Mouse (Mus musculus): ENCODE measurements around the gene Zfp978. TPM values are rescaled to one million over a fixed set of nuclear protein-coding genes. Genes with fewer than 3 reads are reported as not detected.
"Not testable (repeated sequence)": the region's sequence is repeated elsewhere in the genome, so short reads cannot be mapped to it uniquely, and the experiment has no call there.

The Zfp978 gene
- polyA plus RNA-seq, 1 experiment from 2014 or later: not detected

DNA sequence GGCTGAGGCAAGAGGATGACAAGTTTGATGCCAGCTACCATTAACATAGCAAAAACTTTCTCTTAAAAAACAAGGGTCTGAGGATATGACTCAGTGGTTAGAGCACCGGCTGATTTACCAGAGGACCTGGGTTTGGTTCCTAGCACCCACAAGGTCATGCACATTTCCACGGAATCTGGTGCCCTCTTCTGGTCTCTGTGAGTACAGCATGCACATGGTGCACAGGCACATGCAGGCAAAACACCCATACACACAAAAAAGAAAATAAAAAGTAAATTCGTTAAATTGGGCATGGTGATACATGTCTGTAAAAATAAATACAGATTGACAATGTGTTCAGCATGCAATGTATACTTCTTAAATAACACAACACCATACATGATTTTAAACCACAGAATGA lies 20.9 kb upstream of the Zfp978 start:
- H3K4me3 ChIP-seq (ENCODE audit: low read depth, low read length); H3K9ac ChIP-seq (ENCODE audit: low read depth, low read length); ATAC-seq; H3K4me2 ChIP-seq (replicated peaks; ENCODE audit: low read depth); H3K27me3 ChIP-seq (replicated peaks; ENCODE audit: control insufficient read depth, insufficient read depth, low read length); H3K27ac ChIP-seq (ENCODE audit: low read depth, low read length); H3K4me1 ChIP-seq (replicated peaks; ENCODE audit: control insufficient read depth, insufficient read depth, low read length); H3K36me3 ChIP-seq (ENCODE audit: control insufficient read depth, insufficient read depth): not testable (repeated sequence)
- H3K9me3 ChIP-seq (ENCODE audit: control insufficient read depth): peaks cover 56% of the 10 kb centered on the region
- WGBS: 62% methylated on average over 3 of the region's 3 CpGs

DNA sequence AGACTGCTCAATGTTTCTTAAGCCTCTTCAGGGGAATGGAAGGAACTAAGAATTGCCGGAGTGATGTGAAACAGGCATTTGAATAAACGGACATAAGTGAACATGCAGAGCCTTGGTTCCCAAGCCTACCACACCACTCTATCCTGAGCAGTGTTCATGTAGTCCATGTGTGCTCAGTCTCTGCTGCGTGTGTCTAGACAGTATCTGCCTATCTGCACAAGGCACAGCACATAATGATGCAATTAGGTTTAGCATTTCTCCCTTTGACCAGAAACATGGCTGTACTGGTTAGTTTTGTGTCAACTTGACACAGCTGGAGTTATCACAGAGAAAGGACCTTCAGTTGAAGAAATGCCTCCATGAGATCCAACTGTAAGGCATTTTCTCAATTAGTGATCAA lies 20.2 kb upstream of the Zfp978 start:
- not testable (repeated sequence) for H3K27ac ChIP-seq (ENCODE audit: low read depth, low read length); H3K9ac ChIP-seq (ENCODE audit: low read depth, low read length); ATAC-seq; H3K4me2 ChIP-seq (replicated peaks; ENCODE audit: low read depth); H3K36me3 ChIP-seq (ENCODE audit: control insufficient read depth, insufficient read depth); H3K4me3 ChIP-seq (ENCODE audit: low read depth, low read length); H3K27me3 ChIP-seq (replicated peaks; ENCODE audit: control insufficient read depth, insufficient read depth, low read length); H3K4me1 ChIP-seq (replicated peaks; ENCODE audit: control insufficient read depth, insufficient read depth, low read length)
- WGBS: 83% methylated on average over 3 of the region's 3 CpGs
- peaks cover 50% of the 10 kb centered on the region for H3K9me3 ChIP-seq (ENCODE audit: control insufficient read depth)

DNA sequence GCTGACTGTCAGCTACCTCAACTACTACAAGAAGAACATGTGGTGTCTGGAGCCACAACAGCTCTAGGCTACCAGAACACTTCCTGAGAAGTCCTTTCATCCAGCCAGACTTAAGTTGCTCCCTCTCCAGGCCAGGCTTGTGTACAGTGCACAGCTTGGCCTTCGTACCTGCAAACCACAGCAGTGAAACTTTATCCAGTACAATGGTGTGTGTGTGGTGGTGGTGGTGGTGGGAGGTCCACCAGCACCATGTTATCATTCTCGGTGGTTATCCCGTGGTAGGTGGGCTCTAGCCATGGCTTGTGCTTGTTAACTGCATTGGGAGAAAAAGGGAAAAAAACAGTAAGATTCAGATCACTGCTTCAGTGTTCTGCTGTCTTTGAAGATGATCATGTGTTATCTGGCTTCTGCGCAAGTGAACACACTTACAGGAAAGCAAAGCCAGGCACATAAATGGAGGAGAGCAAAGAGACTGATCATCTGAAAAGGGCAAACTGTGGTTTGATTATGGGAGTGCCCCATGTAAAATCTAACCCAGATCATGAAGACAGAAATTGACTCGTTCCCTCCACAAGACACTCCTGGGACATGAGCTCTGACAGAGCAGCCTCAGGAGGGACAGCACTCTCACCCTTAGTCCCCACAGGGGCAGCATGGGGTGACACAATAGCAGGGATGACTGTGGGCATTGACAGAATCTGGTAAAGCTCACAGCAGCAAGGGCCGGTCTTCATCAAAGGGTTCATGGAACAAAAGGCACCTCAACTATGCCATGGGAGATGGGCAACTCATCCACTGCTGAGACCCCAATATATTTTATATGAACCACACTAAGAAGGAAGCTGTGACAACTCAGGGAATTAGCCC lies 17.8 kb upstream of the Zfp978 start:
- not testable (repeated sequence) for H3K27me3 ChIP-seq (replicated peaks; ENCODE audit: control insufficient read depth, insufficient read depth, low read length); H3K4me1 ChIP-seq (replicated peaks; ENCODE audit: control insufficient read depth, insufficient read depth, low read length); H3K9ac ChIP-seq (ENCODE audit: low read depth, low read length); H3K27ac ChIP-seq (ENCODE audit: low read depth, low read length); H3K4me3 ChIP-seq (ENCODE audit: low read depth, low read length); H3K4me2 ChIP-seq (replicated peaks; ENCODE audit: low read depth); H3K36me3 ChIP-seq (ENCODE audit: control insufficient read depth, insufficient read depth)
- 75% methylated on average over 6 of the region's 6 CpGs for WGBS
- peaks cover 35% of the 10 kb centered on the region for H3K9me3 ChIP-seq (ENCODE audit: control insufficient read depth)
- peak; percentile 80 for ATAC-seq

DNA sequence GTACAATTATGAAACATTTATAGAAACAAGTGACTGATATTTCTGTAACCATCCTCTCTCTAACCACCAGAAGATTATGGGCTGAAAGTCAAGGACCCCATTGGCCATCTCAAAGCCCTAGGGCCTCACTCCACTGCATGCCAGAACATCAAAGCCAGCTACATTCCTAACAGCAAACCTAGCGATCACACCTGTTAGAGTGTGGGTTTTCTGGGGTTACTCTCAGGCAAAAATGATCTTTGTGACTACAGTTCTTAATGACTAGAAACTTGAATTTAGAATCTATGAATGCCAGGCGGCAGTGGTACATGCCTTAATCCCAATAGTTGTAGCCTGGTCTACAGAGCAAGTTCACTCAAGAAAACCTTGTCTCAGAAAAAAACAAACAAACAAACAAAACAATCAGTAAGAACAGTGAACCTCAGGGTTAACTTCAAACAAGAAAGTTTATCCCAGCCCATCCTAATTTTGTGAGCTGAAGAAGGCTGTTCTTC lies 16.0 kb upstream of the Zfp978 start:
- peaks cover 42% of the 10 kb centered on the region for H3K9me3 ChIP-seq (ENCODE audit: control insufficient read depth)
- H3K27me3 ChIP-seq (replicated peaks; ENCODE audit: control insufficient read depth, insufficient read depth, low read length); H3K36me3 ChIP-seq (ENCODE audit: control insufficient read depth, insufficient read depth); H3K9ac ChIP-seq (ENCODE audit: low read depth, low read length); H3K4me1 ChIP-seq (replicated peaks; ENCODE audit: control insufficient read depth, insufficient read depth, low read length); ATAC-seq; H3K4me2 ChIP-seq (replicated peaks; ENCODE audit: low read depth); H3K27ac ChIP-seq (ENCODE audit: low read depth, low read length); H3K4me3 ChIP-seq (ENCODE audit: low read depth, low read length): not testable (repeated sequence)
- WGBS: 85% methylated on average over 2 of the region's 2 CpGs

DNA sequence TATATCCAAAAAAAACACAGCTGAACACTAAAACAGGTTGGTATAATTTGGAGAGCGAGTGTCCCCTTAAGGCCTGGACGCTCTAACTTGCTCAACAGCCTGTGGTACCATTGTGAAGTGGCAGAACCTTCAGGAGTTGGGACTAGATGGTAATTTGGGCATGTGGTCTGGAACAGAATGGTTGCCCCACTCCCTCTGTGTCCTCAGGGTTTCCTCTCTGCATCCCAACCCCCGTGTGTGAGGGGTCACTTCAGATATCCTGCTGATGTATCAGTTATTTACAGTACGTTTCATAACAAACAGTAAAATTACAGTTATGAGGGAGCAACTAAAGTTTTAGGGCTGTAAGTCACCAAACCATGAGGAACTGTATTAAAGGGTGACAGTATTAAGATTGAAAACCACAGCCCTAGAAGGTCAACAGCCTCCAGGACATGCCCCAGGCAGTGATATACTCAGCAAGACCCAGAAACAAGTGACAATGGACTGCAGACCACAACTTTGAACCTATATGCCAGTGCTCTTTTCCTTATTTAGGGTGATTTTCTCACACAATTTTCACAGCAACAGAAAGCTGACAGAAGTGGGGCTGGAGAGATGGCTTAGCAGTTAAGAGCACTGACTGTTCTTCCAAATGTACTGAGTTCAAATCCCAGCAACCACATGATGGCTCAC lies 14.6 kb upstream of the Zfp978 start:
- not testable (repeated sequence) for H3K4me1 ChIP-seq (replicated peaks; ENCODE audit: control insufficient read depth, insufficient read depth, low read length); H3K27me3 ChIP-seq (replicated peaks; ENCODE audit: control insufficient read depth, insufficient read depth, low read length); ATAC-seq; H3K27ac ChIP-seq (ENCODE audit: low read depth, low read length); H3K36me3 ChIP-seq (ENCODE audit: control insufficient read depth, insufficient read depth); H3K4me2 ChIP-seq (replicated peaks; ENCODE audit: low read depth); H3K4me3 ChIP-seq (ENCODE audit: low read depth, low read length); H3K9ac ChIP-seq (ENCODE audit: low read depth, low read length)
- 62% methylated on average over 4 of the region's 4 CpGs for WGBS
- H3K9me3 ChIP-seq (ENCODE audit: control insufficient read depth): peaks cover 48% of the 10 kb centered on the region

DNA sequence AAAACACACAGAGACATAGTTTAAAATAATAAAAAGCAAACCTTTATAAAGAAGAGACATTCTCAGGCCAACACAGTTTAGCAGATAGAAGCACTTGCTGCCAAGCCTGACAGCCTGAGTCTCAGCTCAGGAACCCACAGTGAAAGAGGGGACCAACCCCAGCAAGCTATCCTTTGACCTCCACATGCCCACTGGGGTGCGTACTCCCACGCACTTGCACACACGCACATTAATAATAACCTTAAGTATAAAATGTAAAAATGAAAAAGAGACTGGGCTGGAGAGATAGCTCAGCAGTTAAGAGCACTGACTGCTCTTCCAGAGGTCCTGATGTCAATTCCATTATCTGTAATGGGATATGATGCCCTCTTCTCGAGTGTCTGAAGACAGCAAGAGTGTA lies 13.8 kb upstream of the Zfp978 start:
- not testable (repeated sequence) for H3K27me3 ChIP-seq (replicated peaks; ENCODE audit: control insufficient read depth, insufficient read depth, low read length); ATAC-seq; H3K4me2 ChIP-seq (replicated peaks; ENCODE audit: low read depth); H3K36me3 ChIP-seq (ENCODE audit: control insufficient read depth, insufficient read depth); H3K4me3 ChIP-seq (ENCODE audit: low read depth, low read length); H3K9ac ChIP-seq (ENCODE audit: low read depth, low read length); H3K27ac ChIP-seq (ENCODE audit: low read depth, low read length); H3K4me1 ChIP-seq (replicated peaks; ENCODE audit: control insufficient read depth, insufficient read depth, low read length)
- peaks cover 48% of the 10 kb centered on the region for H3K9me3 ChIP-seq (ENCODE audit: control insufficient read depth)
- 64% methylated on average over 4 of the region's 4 CpGs for WGBS

DNA sequence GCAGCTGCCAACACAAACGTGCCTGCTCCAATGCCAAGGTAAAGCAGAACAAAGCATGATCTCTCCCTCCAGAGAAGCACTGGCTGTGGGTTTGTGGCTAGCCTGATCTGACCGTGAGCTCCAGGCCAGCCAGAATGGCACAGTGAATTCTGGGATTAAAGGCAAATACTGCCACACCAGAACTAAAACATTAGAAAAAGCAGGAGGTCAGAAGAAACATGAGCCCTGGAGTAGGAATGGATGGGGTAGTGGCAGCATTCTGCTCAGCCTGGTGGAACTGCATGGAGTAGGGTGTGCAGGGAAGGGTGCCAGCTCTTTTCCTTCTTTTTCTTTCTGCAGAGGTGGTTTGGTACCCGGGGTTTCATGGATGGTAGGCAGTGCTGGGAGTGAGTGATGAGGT lies 13.2 kb upstream of the Zfp978 start:
- not testable (repeated sequence) for H3K27me3 ChIP-seq (replicated peaks; ENCODE audit: control insufficient read depth, insufficient read depth, low read length); H3K4me3 ChIP-seq (ENCODE audit: low read depth, low read length); H3K9ac ChIP-seq (ENCODE audit: low read depth, low read length); H3K27ac ChIP-seq (ENCODE audit: low read depth, low read length); ATAC-seq; H3K4me1 ChIP-seq (replicated peaks; ENCODE audit: control insufficient read depth, insufficient read depth, low read length); H3K36me3 ChIP-seq (ENCODE audit: control insufficient read depth, insufficient read depth); H3K4me2 ChIP-seq (replicated peaks; ENCODE audit: low read depth)
- peaks cover 47% of the 10 kb centered on the region for H3K9me3 ChIP-seq (ENCODE audit: control insufficient read depth)
- 78% methylated on average over 1 of the region's 3 CpGs for WGBS

DNA sequence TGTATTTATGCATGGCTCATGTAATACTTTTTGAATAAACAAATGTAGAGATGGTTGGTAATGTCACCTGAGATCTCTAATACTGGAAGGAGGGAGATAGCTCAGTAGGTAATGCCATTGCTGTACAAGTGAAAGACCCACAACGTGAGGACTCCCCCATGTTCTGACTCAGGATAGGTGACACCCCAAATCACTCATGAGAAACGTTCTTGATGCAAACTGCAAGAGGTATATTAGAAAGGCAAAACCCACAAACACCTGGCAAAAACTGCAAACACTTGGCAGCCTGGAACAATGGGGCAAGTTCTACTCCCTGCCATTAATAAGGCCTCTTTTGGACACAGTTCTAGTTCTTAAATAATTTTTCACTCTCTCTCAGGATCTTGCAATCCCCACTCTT lies 12.7 kb upstream of the Zfp978 start:
- H3K4me2 ChIP-seq (replicated peaks; ENCODE audit: low read depth); H3K27me3 ChIP-seq (replicated peaks; ENCODE audit: control insufficient read depth, insufficient read depth, low read length); H3K4me1 ChIP-seq (replicated peaks; ENCODE audit: control insufficient read depth, insufficient read depth, low read length); H3K36me3 ChIP-seq (ENCODE audit: control insufficient read depth, insufficient read depth); H3K27ac ChIP-seq (ENCODE audit: low read depth, low read length); H3K9ac ChIP-seq (ENCODE audit: low read depth, low read length); H3K4me3 ChIP-seq (ENCODE audit: low read depth, low read length); ATAC-seq: not testable (repeated sequence)
- peaks cover 42% of the 10 kb centered on the region for H3K9me3 ChIP-seq (ENCODE audit: control insufficient read depth)
- 76% methylated on average over 2 of the region's 2 CpGs for WGBS

DNA sequence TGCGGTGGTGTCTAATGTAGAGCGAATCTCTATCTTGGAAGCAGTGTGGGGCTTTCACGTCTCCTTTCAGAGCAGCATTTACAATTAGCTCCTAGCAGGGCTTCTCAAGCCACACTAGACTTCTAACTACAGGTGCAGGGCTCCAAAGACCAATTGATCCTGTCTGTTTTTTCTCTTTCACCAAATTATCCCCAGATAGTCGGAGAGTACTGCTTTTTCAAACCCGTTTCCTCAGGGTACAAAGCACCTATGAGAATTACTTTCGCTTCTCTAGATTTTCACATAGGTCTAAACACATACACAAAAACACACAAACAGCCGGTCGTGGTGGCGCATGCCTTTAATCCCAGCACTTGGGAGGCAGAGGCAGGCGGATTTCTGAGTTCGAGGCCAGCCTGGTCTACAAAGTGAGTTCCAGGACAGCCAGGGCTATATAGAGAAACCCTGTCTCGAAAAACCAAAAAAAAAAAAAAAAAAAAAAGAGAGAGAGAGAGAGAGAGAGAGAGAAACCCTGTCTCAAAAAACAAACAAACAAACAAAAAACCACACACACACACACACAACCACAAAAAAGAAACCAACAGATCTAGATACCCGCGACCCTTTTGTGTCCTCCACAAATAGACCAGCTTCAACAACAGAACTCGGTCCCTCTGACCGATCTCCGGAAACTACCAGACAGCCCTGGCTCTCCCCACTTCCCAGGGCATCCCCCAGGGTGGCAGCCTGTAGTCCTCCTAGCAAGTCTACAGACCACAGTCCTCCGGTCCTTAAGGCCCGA lies 12.0 kb upstream of the Zfp978 start:
- WGBS: 91% methylated on average over 18 of the region's 19 CpGs
- not testable (repeated sequence) for H3K36me3 ChIP-seq (ENCODE audit: control insufficient read depth, insufficient read depth); H3K9ac ChIP-seq (ENCODE audit: low read depth, low read length); ATAC-seq; H3K27ac ChIP-seq (ENCODE audit: low read depth, low read length); H3K4me3 ChIP-seq (ENCODE audit: low read depth, low read length); H3K4me1 ChIP-seq (replicated peaks; ENCODE audit: control insufficient read depth, insufficient read depth, low read length); H3K4me2 ChIP-seq (replicated peaks; ENCODE audit: low read depth); H3K27me3 ChIP-seq (replicated peaks; ENCODE audit: control insufficient read depth, insufficient read depth, low read length)
- peaks cover 40% of the 10 kb centered on the region for H3K9me3 ChIP-seq (ENCODE audit: control insufficient read depth)
